Mouse (Mus musculus) cortical plate, adult 2 months (tissue): ENCODE measurements around the gene Acot7.

ENCODE experiments used
- CTCF ChIP-seq: fragments of 200-500 bp; IDR thresholded peaks from 2 replicates; pipeline ENCODE4 v1.5.1; 2011; ENCODE audit warnings: mild to moderate bottlenecking, control low read depth, low read length; ENCODE audit not compliant: insufficient read depth; ENCODE audit errors: extremely low read depth
- POLR2A ChIP-seq: fragments of 200-500 bp; IDR thresholded peaks from 2 replicates; pipeline ENCODE4 v1.6.1; 2011; ENCODE audit warnings: mild to moderate bottlenecking, low read length, control low read depth; ENCODE audit not compliant: insufficient read depth; ENCODE audit errors: extremely low read depth

GRCm38 (mm10) chr4:152273191-152273590, 95.3 kb downstream of the Acot7 start:
- no peak for TF ChIP-seq POLR2A
- no peak for TF ChIP-seq CTCF
